ENCODE assay signal across 9 mouse cellular contexts in genomic region chr2:29245341-29245779, GRCm38 (mm10). TPM values are rescaled to one million over a fixed set of nuclear protein-coding genes. Genes with fewer than 3 reads are reported as not detected.
DNase-seq lines count a peak whose midpoint lies in the region; ATAC-seq and TF ChIP-seq lines count a peak whose summit lies in the region.
"Had no signal": no experiment of that assay in that cellular context is flagged by ENCODE, and none has a peak within 500 bp of the region (broad histone marks: within the 10 kb centered on the region; RNA-seq: fewer than 3 reads in every experiment).

No protein-coding gene starts in this region.

- TF ChIP-seq CTCF in kidney, adult 2 months (conservative IDR thresholded peaks at IDR 0.05; ENCODE audit: insufficient read depth, insufficient read length, low read depth, low read length) = peak; percentile 33; the same call in 1 of the 2 replicates
- TF ChIP-seq CTCF in intestine, postnatal 0 days (IDR thresholded peaks at IDR 0.05; ENCODE audit: low read depth) = peak; percentile 65

- H3K4me1 ChIP-seq in kidney, adult 2 months (ENCODE audit: control insufficient read depth, insufficient read depth, low read length) = no peaks in the 10 kb centered on the region
- no peaks in the 10 kb centered on the region for H3K4me1 ChIP-seq in intestine, postnatal 0 days (replicated peaks; ENCODE audit: control insufficient read depth, insufficient read depth, low read length)
- H3K4me1 ChIP-seq in neural tube, embryonic 13.5 days (replicated peaks) = peaks cover 37% of the 10 kb centered on the region

- H3K4me3 ChIP-seq in kidney, adult 2 months (ENCODE audit: insufficient read depth, low read depth, low read length) = no peak overlapping the region
- H3K4me3 ChIP-seq in intestine, postnatal 0 days (ENCODE audit: low read depth, low read length) = no peak overlapping the region
- H3K4me3 ChIP-seq in neural tube, embryonic 13.5 days = no peak overlapping the region
- H3K4me3 ChIP-seq: heart, embryonic 15.5 days had no signal

- ATAC-seq in intestine, postnatal 0 days = peak; percentile 59
- ATAC-seq in neural tube, embryonic 13.5 days (ENCODE audit: low read depth) = peak; percentile 57; the same call in 1 of the 2 replicates

- no peaks in the 10 kb centered on the region for H3K36me3 ChIP-seq in kidney, adult 2 months (ENCODE audit: control insufficient read depth, insufficient read depth, low read length)
- H3K36me3 ChIP-seq in intestine, postnatal 0 days (ENCODE audit: control insufficient read depth, insufficient read depth) = no peaks in the 10 kb centered on the region
- no peaks in the 10 kb centered on the region for H3K36me3 ChIP-seq in neural tube, embryonic 13.5 days
- H3K36me3 ChIP-seq: heart, embryonic 15.5 days had no signal

- H3K4me2 ChIP-seq in intestine, postnatal 0 days (replicated peaks; ENCODE audit: low read depth) = no peak overlapping the region
- no peak overlapping the region for H3K4me2 ChIP-seq in neural tube, embryonic 13.5 days
- H3K4me2 ChIP-seq: heart, embryonic 15.5 days had no signal

- peaks cover 4% of the 10 kb centered on the region for H3K27me3 ChIP-seq in kidney, adult 2 months (replicated peaks; ENCODE audit: control insufficient read depth, insufficient read depth, low read length)
- peaks cover 36% of the 10 kb centered on the region for H3K27me3 ChIP-seq in intestine, postnatal 0 days (replicated peaks; ENCODE audit: control insufficient read depth, insufficient read depth, low read length)
- peaks cover 37% of the 10 kb centered on the region for H3K27me3 ChIP-seq in neural tube, embryonic 13.5 days

- no peak overlapping the region for H3K27ac ChIP-seq in kidney, adult 2 months (ENCODE audit: insufficient read depth, low read depth, low read length)
- H3K27ac ChIP-seq in intestine, postnatal 0 days (ENCODE audit: low read depth, low read length) = no peak overlapping the region
- no peak overlapping the region for H3K27ac ChIP-seq in neural tube, embryonic 13.5 days (replicated peaks)
- H3K27ac ChIP-seq: heart, embryonic 15.5 days had no signal

- no peaks in the 10 kb centered on the region for H3K9me3 ChIP-seq in intestine, postnatal 0 days (ENCODE audit: control insufficient read depth)
- H3K9me3 ChIP-seq in neural tube, embryonic 13.5 days = peaks cover 3% of the 10 kb centered on the region; the same call in 1 of the 2 replicates
- H3K9me3 ChIP-seq: heart, embryonic 15.5 days had no signal

- DNase-seq in kidney, adult 2 months = peak; percentile 20
- DNase-seq in kidney, adult 18-20 months = no peak
- DNase-seq in MN1 (ENCODE audit: low spot score) = peak; percentile 24
- DNase-seq in gastrocnemius, postnatal 10 days = peak; percentile 44
- no peak for DNase-seq in right cerebral cortex, adult 2 months (ENCODE audit: low spot score in 2 of 2)
- no peak for DNase-seq in layer of hippocampus, adult 18-20 months (ENCODE audit: low spot score in 2 of 2)

- TF ChIP-seq POLR2A in kidney, adult 2 months (IDR thresholded peaks at IDR 0.05; ENCODE audit: low read depth, low read length) = no peak

- 42% methylated on average over 10 of the region's 10 CpGs for WGBS in kidney, adult 2 months
- 26% methylated on average over 10 of the region's 10 CpGs for WGBS in intestine, postnatal 0 days
- 14% methylated on average over 10 of the region's 10 CpGs for WGBS in neural tube, embryonic 13.5 days

- no peak overlapping the region for H3K9ac ChIP-seq in intestine, postnatal 0 days (ENCODE audit: low read depth, low read length)
- H3K9ac ChIP-seq in neural tube, embryonic 13.5 days = no peak overlapping the region
- H3K9ac ChIP-seq: heart, embryonic 15.5 days had no signal

RNA-seq across cellular contexts. Expression of gene Ntng2, which starts 7.4 kb away (rescaled TPM):
- polyA plus RNA-seq in kidney, adult 2 months (2012; rRNA removed) = 18.2 and 23.2 TPM in 2 replicates
- 10 to 100 TPM; 19.5 to 23.9 TPM for total RNA-seq in gastrocnemius, postnatal 10 days (2021)
- polyA plus RNA-seq in intestine, postnatal 0 days (2015; fragmentation: Nextera tagmentation; extraction: Ambion mirVana) = 0.21 TPM in 1 of 2 replicates, not detected in the other
- polyA plus RNA-seq in neural tube, embryonic 13.5 days (2015; fragmentation: Nextera tagmentation; extraction: Ambion mirVana) = 1.8 and 2.0 TPM in 2 replicates
- 100 to 1,000 TPM in 1 of 2 experiments, 10 to 100 TPM in 1; 94.3 to 102 TPM for total RNA-seq in layer of hippocampus, adult 18-20 months (2021)
- polyA plus RNA-seq: heart, embryonic 15.5 days had no signal

Comparison
In these comparisons a context has a peak if more than half of its experiments do, and no peak if none do; other contexts are left out.
1. DNase-seq: peak in kidney, adult 2 months (single experiment), MN1 (single experiment) and gastrocnemius, postnatal 10 days (single experiment); none in kidney, adult 18-20 months (single experiment), right cerebral cortex, adult 2 months (0 of 2) and layer of hippocampus, adult 18-20 months (0 of 2).